Mouse (Mus musculus) embryonic stem cell, embryonic (primary cell): Measurements from ENCODE around the gene Flnb.

Experiments used
- CTCF ChIA-PET, 4 experiments: fragments of 300-600 bp in 2 of 4; fragments of 350-600 bp in 2 of 4; sonication (Branson Sonifier 250); formaldehyde crosslinking; loops; one replicate each; lab custom pipeline; 2022; ENCODE audit warnings: inconsistent platforms in 2 of 4; lab: Charles Lee
- POLR2A ChIA-PET, 4 experiments: fragments of 300-600 bp in 2 of 4; fragments of 350-600 bp in 2 of 4; sonication (Branson Sonifier 250); formaldehyde crosslinking; loops; one replicate each; lab custom pipeline; 2022; ENCODE audit warnings: antibody characterized with exemption in 4 of 4, inconsistent platforms in 1 of 4; lab: Charles Lee

Gene Flnb

DNA sequence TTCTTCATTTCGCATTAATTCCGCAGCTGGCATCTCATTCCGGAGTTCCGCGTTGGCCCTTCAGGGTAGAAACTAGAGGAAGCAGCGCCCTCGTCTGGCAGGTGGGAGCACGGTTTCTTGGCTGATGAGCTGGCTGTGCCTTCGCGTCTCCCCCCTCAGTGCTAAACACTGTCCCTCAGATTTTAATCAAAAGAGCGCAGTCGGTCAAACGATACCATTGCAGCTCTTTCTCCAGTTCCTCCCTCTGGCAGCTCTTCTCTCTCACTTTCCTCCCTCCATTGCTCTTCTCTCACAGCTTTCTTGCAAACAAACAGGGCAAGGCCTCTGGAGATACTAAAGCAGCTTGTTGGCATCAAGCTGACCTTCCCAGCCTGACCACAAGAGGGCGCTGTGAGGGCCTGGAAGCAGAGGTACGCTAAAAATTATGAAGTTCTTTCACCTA, 179.5 kb downstream of the Flnb start:
- CTCF ChIA-PET: interaction anchor here (0.5 to 1.6 kb wide), 140 partner anchors 8 to 462 kb away, joined by 3 to 34 read pairs (median 4); partner anchors contain the start of genes Flnb (in 4 of the 4), Gm45521 (in 2 of the 4), Kctd6 (in 2 of the 4) and Gm26661 (in 1 of the 4)

GRCm38 (mm10) chr14:7999030-7999429, 181.3 kb downstream of the Flnb start:
- ChIA-PET CTCF (interaction anchor here in 1 of 4 experiments (0.7 kb wide), 1 partner anchor 196 kb away, joined by 6 read pairs; no protein-coding TSS in a partner anchor), POLR2A (interaction anchor here in 1 of 4 experiments (1.5 to 1.6 kb wide), 2 partner anchors 55 to 56 kb away, joined by 3 to 8 read pairs; no protein-coding TSS in a partner anchor)

More for the DNA sequence above, 179.5 kb downstream of the Flnb start:
- POLR2A ChIA-PET: interaction anchor here in 3 of 4 experiments (0.6 to 1.4 kb wide), 24 partner anchors 14 to 1678 kb away, joined by 3 to 12 read pairs (median 3); partner anchors contain the start of genes Flnb (in 2 of the 3) and Kctd6 (in 1 of the 3)

DNA sequence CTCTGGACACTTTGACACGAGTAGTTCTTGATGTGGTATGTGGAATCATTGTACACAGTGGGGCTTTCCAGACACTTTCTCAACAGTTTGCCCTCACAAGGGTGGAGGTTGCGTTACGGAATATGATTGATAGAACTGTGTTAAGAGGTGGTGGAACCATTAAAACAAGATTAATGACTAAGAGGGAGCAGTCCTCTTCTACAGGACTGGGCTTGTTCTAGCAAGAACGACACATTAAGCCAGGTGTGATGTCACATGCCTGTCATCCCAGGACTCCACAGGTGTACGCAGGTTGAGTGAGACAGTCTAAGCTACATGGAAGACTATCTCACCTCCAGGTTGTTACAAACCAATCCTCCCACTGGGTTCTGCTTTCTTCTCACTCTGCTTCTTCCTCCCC, 181.7 kb downstream of the Flnb start:
- ChIA-PET POLR2A (interaction anchor here in 1 of 4 experiments (1.5 to 1.6 kb wide), 2 partner anchors 55 kb away, joined by 3 to 8 read pairs; no protein-coding TSS in a partner anchor), CTCF (no interaction called here)

DNA sequence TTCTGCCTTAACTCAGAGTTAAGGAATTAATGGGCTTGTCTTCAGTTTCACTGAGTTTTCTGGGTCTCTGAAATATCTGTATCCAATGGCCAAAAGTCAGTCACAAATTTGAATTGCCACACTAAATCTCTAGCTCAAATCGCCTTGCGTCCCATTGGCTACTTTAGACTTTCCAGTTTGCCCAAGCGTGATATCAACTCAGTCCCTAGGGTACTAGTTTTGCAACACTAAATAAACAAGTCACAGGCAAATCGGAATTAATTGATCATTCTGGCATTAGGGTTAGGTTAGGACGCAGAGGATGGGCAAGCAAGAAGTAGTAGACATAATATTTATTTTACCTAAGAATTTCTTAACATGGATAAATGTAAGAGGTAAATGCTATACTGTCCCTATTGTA, 182.5 kb downstream of the Flnb start:
- ChIA-PET CTCF (interaction anchor here in 3 of 4 experiments (0.5 to 1.4 kb wide), 5 partner anchors 36 to 92 kb away, joined by 3 to 5 read pairs (median 3); no protein-coding TSS in a partner anchor), POLR2A (interaction anchor here in 1 of 4 experiments (1.4 to 1.6 kb wide), 2 partner anchors 10 to 56 kb away, joined by 3 read pairs; no protein-coding TSS in a partner anchor)
